Mouse (Mus musculus) frontal cortex, adult (tissue): ENCODE measurements around the gene A230050P20Rik.

Experiments used
- ATAC-seq: cut with Nextera tagmentation; 2 replicates; pipeline ENCODE4 v1.9.2; 2017; ENCODE audit warnings: mild to moderate bottlenecking, moderate library complexity, mixed read lengths; ENCODE audit not compliant: low TSS enrichment

The A230050P20Rik gene

GRCm38 (mm10) chr9:20875021-20875790 is 6.8 kb downstream of the A230050P20Rik start:
- ATAC-seq, result peak; percentile 31

DNA sequence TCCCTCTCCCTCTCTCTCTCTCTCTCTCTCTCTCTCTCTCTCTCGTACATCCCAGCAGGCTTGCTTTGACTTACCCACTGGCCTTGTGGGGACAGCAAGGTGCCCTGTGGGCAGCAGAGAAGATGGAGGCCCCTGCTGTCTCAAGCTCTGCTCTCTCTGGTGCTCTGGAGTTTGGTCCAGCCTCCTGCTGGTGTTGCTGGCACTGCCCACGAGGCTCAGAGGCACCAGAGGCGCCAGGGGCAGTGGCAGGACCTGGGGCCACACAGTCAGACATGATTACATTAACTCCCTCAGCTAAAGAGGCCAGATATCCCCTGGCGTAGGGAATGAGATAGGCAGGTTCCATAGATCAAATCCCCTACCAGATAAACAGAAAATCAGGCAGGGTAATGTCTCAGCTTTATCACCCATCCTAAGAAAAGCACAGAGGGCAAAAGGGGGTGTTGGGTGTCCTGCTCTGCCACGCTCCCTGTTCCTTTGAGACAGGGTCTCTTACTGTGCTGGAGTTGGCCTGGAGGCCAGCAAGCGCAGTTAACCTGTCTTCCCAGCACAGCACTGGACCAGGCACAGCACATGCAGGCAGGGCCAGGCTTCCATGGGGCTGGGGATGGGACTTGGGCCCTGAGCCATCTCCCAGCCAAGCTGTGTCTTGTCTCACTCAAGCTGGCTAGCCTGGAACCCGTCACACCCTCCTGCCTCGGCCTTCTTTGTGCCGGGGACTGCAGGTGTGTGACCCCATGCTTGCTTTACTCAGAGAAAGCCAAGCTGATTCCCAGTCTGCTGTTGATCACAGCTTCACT is 8.1 kb downstream of the A230050P20Rik start:
- ATAC-seq, result no peak

GRCm38 (mm10) chr9:20877118-20878040 is 8.9 kb downstream of the A230050P20Rik start:
- ATAC-seq, result no peak

GRCm38 (mm10) chr9:20878041-20878709 is 9.7 kb downstream of the A230050P20Rik start:
- peak; percentile 86 for ATAC-seq

DNA sequence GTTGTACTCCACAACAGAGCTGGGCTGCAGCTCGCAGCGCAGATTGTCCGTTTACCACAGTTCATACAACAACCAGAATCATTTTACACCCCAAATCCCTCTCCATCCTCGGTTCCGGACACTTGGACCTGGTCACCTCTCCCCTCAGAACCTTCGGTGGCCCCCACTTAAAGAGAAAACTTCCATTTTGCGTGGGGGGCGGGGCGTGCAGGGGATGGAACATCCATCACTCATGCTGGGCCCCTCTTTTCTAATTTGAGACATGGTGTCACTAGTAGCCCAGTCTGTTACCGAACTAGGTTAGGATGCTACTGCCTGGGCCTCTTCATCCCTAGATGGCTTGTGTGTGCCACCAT is 10.2 kb downstream of the A230050P20Rik start:
- 0 out of 2 replicates have a peak, but pooled peaks have one; percentile 0 for ATAC-seq

GRCm38 (mm10) chr9:20879097-20879792 is 10.8 kb downstream of the A230050P20Rik start, which contains the start of gene Angptl6:
Gene Angptl6, minus strand, starts transcription at chr9:20879727.
- no peak for ATAC-seq

- ATAC-seq, result no peak
Observed at GRCm38 (mm10) chr9:20886563-20886962, 18.1 kb downstream of the A230050P20Rik start.

GRCm38 (mm10) chr9:20887191-20887590 is 18.7 kb downstream of the A230050P20Rik start:
- no peak for ATAC-seq

DNA sequence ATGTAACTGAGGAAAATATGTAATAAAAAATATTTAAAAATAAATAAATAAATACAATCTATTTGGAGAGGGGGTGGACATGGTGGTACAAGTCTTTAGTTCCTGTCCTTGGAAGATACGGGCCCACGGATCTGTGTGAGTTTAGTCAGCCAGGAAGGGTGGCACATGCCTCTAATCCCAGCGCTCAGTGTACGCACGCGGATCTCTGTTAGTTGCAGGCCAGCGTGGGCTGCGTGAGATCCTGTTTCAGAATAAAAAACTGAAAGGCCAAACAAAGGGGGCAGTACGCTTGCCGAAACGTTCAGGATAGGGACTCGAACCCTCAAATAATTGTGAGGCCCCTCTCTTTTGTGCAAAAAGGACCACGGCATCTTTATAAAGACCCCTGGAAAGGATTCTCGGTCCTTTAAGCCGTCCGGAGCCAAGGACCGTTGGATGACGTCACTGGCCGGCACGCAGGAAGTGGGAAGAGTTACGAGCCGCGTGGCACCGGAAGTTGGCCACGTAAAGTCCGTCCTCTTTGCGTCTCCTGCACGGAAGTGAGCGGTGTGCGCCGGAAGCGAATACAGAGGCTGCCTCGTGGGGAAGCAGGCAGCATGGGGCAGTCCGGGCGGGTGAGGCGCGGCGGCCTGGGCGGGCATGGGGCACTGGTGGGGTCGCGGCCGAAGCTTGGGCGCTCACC is 19.4 kb downstream of the A230050P20Rik start, which contains the start of gene Ppan:
Gene Ppan, plus strand, starts transcription at position 472 of the 682 bp plus-strand sequence.
- peak; percentile 98 for ATAC-seq

DNA sequence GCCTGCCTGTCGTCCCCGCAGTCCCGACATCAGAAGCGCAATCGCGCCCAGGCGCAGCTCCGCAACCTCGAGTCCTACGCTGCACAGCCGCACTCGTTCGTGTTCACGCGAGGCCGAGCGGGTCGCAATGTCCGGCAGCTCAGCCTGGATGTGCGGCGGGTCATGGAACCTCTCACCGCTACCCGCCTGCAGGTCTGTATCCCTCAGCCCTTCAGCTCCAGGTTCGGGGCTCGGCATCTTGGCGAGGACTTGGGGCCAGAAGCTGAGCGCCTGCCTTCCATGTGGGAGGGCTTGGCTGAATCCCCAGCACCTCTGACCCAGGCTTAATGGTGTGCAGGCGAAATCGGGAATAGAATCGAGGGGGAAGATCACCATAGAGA is 19.9 kb downstream of the A230050P20Rik start:
- no peak for ATAC-seq

- no peak for ATAC-seq
Observed at GRCm38 (mm10) chr9:20889185-20890141, 21.0 kb downstream of the A230050P20Rik start.

GRCm38 (mm10) chr9:20890411-20890810 is 22.0 kb downstream of the A230050P20Rik start:
- no peak for ATAC-seq

GRCm38 (mm10) chr9:20891339-20892103 is 23.1 kb downstream of the A230050P20Rik start:
- ATAC-seq, result no peak

- no peak for ATAC-seq
Observed at GRCm38 (mm10) chr9:20892104-20892653, 23.7 kb downstream of the A230050P20Rik start.

GRCm38 (mm10) chr9:20893069-20893468 is 24.6 kb downstream of the A230050P20Rik start:
- no peak for ATAC-seq

GRCm38 (mm10) chr9:20893590-20894343 is 25.3 kb downstream of the A230050P20Rik start:
- no peak for ATAC-seq

DNA sequence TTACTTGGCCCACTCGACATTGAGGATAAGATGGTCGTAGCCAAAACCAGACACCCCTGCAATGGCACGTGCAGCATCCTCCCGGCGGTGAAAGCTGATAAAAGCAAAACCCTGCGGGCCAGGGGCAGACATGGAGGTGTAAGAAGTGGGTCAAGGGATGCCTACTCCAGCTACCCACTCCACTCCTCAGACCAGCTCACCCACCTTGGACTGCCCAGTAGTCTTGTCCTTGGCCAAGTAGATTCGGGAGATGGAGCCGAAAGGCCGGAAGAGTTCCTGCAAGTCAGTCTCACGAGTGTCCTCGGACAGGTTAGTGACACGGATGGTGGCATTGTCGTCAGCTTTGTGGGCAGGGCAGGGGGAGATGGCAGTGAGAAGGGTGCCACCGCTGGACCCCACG is 26.2 kb downstream of the A230050P20Rik start:
- ATAC-seq, result no peak
